Mouse (Mus musculus): ENCODE results near the gene Btbd35f18.
"Not testable (repeated sequence)": the region's sequence is repeated elsewhere in the genome, so short reads cannot be mapped to it uniquely, and the experiment has no call there.

The Btbd35f18 gene

DNA sequence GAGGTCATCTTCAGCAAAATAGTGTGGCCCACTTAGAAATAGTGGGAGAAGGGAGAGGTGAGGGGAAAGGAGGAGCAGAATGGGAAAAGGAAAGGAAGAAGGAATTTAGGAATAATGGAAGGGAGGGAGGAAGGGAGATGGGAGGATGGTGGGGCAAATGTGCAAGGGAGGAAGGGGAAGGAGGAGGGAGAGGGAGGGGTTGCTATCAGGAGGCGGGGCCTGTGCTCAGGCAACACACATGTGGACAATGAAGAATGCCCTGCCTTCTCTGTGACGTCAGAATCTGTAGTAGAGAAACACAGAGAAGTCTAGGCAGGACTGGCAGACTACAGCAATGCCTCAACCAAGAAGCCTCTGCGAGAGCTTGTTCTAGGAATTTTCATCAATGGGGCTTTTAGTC, at the start of gene Btbd35f18:
Gene Btbd35f18, plus strand, starts transcription at position 301 of the 400 bp plus-strand sequence.
- not testable (repeated sequence) for DNase-seq (ENCODE audit: low spot score)
